Mouse (Mus musculus) liver, embryonic 14.5 days (tissue): ENCODE data around the gene Muc5ac.

Source experiments
- CTCF ChIP-seq: IDR thresholded peaks from 2 replicates; pipeline ENCODE4 v1.5.1; 2016; ENCODE audit warnings: antibody characterized with exemption, low read depth, control low read depth
- EP300 ChIP-seq: IDR thresholded peaks from 2 replicates; pipeline ENCODE4 v1.6.1; 2016; ENCODE audit warnings: antibody characterized with exemption, low read depth

- TF ChIP-seq CTCF (no peak), EP300 (no peak)
These were observed 18.3 kb upstream of the Muc5ac start for GRCm38 (mm10) chr7:141770521-141770920.
